Mouse (Mus musculus): ENCODE measurements at regions not wholly inside any gene's neighbourhood (a gene's known extent, or its start where the extent isn't known, plus 50 kb on each side); places are given as distances from the start of the nearest gene placed in this dataset.

GRCm38 (mm10) chr15:3174848-3175247 is 93.5 kb upstream of the Selenop start:
- TF ChIP-seq POLR2A (IDR thresholded peaks at IDR 0.05; ENCODE audit: insufficient read depth, low read depth, low read length) (no peak), CTCF (IDR thresholded peaks at IDR 0.05) (peak; percentile 71), EP300 (IDR thresholded peaks at IDR 0.05; ENCODE audit: insufficient read depth, low read depth, low read length) (no peak)
